Mouse (Mus musculus) retina, embryonic 14.5 days (tissue): Measurements from ENCODE around the gene Hoxc6.

Experiments
- DNase-seq: peaks from one replicate; pipeline ENCODE4 v3.0.0-alpha.2; 2015; ENCODE audit warnings: low spot score

Gene Hoxc6

GRCm38 (mm10) chr15:102969296-102969695 is 28.8 kb upstream of the Hoxc6 start:
- no peak for DNase-seq

DNA sequence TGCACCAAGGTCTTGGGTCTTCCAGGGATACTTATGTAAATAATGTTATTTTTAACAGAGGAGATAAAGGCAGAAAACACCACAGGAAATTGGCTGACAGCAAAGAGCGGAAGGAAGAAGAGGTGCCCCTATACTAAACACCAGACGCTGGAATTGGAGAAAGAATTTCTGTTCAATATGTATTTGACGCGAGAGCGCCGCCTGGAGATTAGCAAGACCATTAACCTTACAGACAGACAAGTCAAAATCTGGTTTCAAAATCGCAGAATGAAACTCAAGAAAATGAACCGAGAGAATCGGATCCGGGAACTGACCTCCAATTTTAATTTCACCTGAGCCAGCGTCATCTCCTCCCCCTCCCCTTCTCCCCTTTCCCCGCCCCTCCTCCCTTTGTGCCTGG is 27.3 kb upstream of the Hoxc6 start:
- peak; percentile 54 for DNase-seq

- DNase-seq = no peak
These were observed 25.8 kb upstream of the Hoxc6 start for GRCm38 (mm10) chr15:102972254-102972653.

- DNase-seq = no peak
These were observed 25.3 kb upstream of the Hoxc6 start for GRCm38 (mm10) chr15:102972753-102973152.

- no peak for DNase-seq
These were observed 23.0 kb upstream of the Hoxc6 start for GRCm38 (mm10) chr15:102975034-102975433.

DNA sequence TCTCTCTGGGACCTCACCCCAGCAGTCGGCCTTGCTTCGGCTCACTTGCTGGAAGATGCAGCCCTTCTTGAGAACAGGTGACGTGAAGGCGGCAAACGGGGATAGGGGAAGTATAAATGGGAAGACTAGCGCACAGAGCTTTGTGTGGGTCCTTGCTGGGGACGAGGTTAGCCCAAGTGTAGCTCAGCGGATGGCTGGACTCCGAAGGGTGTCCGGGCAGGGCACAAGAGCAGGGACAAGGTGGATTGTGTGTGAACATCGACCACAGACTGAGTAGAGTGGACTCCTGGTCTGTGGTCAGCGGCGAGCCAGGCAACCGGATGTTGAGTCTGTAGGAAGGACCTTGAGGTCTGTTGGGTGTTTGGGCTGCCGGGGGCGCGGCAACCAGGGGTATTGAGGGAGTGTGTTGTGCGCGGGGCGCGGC is 22.4 kb upstream of the Hoxc6 start:
- no peak for DNase-seq

- no peak for DNase-seq
These were observed 21.9 kb upstream of the Hoxc6 start, which contains the start of gene Hoxc9 for GRCm38 (mm10) chr15:102976171-102976570. Gene Hoxc9, plus strand, starts transcription at chr15:102976439.

GRCm38 (mm10) chr15:102976631-102977422 is 21.2 kb upstream of the Hoxc6 start:
- DNase-seq = no peak

GRCm38 (mm10) chr15:102977423-102977974 is 20.6 kb upstream of the Hoxc6 start:
- DNase-seq = no peak

- no peak for DNase-seq
These were observed 19.2 kb upstream of the Hoxc6 start for GRCm38 (mm10) chr15:102978615-102979515.

DNA sequence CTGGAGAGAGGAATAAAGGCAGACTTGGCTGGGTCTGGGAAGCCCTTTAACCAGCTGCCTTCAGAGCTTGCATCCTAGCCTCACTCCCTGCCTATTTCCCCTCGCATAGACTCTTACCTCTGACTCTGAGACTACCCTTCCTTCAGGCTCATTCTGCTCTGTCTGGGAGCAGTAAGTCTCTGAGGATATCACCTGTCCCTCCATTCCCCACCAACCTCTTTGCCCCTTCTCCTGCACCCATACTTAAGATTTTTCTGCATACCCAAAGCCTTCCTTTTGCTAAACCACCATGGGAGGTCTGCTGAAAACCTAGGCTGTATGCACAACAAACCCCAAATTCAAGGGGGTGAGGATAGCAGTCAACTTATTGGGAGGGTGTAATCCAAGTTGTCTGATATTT is 18.1 kb upstream of the Hoxc6 start:
- no peak for DNase-seq

DNA sequence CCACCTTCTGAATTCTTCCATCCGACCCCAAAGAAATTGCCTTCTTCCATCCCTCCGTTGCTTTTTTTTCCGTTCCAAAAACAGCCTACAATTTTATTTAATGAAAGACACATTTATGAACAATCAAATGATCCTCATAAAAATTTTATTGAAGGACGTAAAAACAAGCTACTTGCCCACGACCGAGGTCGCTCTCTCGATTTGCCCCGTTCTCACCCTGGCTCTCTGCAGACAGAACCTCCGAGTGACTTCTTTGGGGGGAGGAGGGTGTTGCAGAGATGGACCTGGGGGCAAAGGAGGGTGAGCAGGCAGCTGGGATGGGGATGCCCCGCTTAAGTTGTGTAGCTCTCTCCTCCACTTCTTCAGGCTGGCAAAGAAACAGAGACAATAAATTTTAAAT is 17.7 kb upstream of the Hoxc6 start:
- DNase-seq = no peak

- no peak for DNase-seq
These were observed 17.1 kb upstream of the Hoxc6 start for GRCm38 (mm10) chr15:102980912-102981311.

GRCm38 (mm10) chr15:102981379-102982288 is 16.4 kb upstream of the Hoxc6 start:
- peak; percentile 60 for DNase-seq

DNA sequence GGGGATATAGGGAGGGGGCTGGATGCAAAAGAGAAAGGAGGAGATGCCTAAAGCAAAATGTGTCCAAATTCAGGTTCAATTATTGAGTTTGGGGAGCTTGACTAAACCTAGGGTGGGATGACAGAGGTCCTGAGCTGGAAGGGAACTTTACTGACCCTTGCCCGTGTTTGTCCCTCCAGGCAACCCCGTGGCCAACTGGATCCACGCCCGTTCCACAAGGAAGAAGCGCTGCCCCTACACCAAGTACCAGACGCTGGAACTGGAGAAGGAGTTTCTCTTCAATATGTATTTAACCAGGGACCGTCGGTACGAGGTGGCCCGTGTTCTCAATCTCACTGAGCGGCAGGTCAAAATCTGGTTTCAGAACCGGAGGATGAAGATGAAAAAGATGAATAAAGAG is 14.3 kb upstream of the Hoxc6 start:
- DNase-seq = no peak

DNA sequence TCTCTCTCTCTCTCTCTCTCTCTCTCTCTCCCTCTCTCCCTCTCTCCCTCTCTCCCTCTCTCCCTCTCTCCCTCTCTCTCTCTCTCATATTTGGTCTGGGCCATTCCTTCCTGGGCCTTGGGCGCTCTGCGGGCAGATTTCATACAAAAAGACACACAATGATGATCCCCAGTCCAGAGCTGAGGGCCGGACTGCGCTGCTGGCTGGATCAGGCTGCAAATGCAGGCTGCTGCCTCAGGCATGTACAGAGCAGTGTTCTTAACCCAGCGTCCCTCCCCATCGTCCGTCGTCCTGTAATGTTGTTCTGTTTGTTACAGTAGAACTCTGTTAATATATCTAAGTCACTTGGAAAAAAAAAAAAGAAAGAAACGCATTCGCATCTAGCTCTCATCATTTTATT is 13.5 kb upstream of the Hoxc6 start:
- DNase-seq = no peak

- DNase-seq = no peak
These were observed 13.1 kb upstream of the Hoxc6 start for GRCm38 (mm10) chr15:102984925-102985324.

GRCm38 (mm10) chr15:102987124-102987833 is 10.8 kb upstream of the Hoxc6 start:
- DNase-seq = peak; percentile 98

GRCm38 (mm10) chr15:102988078-102988477 is 10.0 kb upstream of the Hoxc6 start:
- DNase-seq = no peak

- DNase-seq = no peak
These were observed 7.3 kb upstream of the Hoxc6 start, which contains the start of gene Hoxc8 for GRCm38 (mm10) chr15:102990461-102991397. Gene Hoxc8, plus strand, starts transcription at chr15:102990607.
